Mouse (Mus musculus) lung, embryonic 14.5 days (tissue): ENCODE measurements around the gene Rpl3l. TPM values are rescaled to one million over a fixed set of nuclear protein-coding genes. Genes with fewer than 3 reads are reported as not detected.

ENCODE experiments used
- ATAC-seq: fragments of 200-750 bp; cut with Nextera tagmentation; 2 replicates; pipeline ENCODE4 v1.8.0; 2017; ENCODE audit warnings: mild to moderate bottlenecking, moderate TSS enrichment, moderate library complexity; ENCODE audit not compliant: insufficient read depth
- DNase-seq: peaks from one replicate; pipeline ENCODE4 v3.0.0-alpha.2; 2015
- H3K27ac ChIP-seq: fragments of 300-500 bp; sonication (generic); 2 replicates; pipeline ENCODE4 v1.5.1; 2014; ENCODE audit warnings: low read depth, mild to moderate bottlenecking, moderate library complexity
- H3K27me3 ChIP-seq: fragments of 300-500 bp; sonication (generic); 2 replicates; pipeline ENCODE4 v1.6.1; 2014; ENCODE audit warnings: low read length, control low read depth; ENCODE audit not compliant: insufficient read depth
- H3K36me3 ChIP-seq: fragments of 300-500 bp; sonication (generic); 2 replicates; pipeline ENCODE4 v1.6.1; 2014; ENCODE audit warnings: control low read depth; ENCODE audit not compliant: insufficient read depth
- H3K4me1 ChIP-seq: fragments of 300-500 bp; sonication (generic); 2 replicates; pipeline ENCODE4 v1.6.1; 2014; ENCODE audit warnings: antibody characterized with exemption, control low read depth; ENCODE audit not compliant: insufficient read depth
- H3K4me2 ChIP-seq: fragments of 300-500 bp; sonication (generic); 2 replicates; pipeline ENCODE4 v1.6.1; 2014; ENCODE audit warnings: mild to moderate bottlenecking
- H3K4me3 ChIP-seq: fragments of 300-500 bp; sonication (generic); 2 replicates; pipeline ENCODE4 v1.5.1; 2014; ENCODE audit warnings: low read depth, low read length
- H3K9ac ChIP-seq: fragments of 300-500 bp; sonication (generic); 2 replicates; pipeline ENCODE4 v1.6.1; 2014
- H3K9me3 ChIP-seq: fragments of 300-500 bp; sonication (generic); 2 replicates; pipeline ENCODE4 v1.6.1; 2016; ENCODE audit warnings: low read depth, low read length, control low read depth
- CTCF ChIP-seq: IDR thresholded peaks from 2 replicates; pipeline ENCODE4 v1.5.1; 2016; ENCODE audit warnings: antibody characterized with exemption, low read depth
- WGBS: fragments of 180-500 bp; shearing (Covaris S2); extraction: QIAGEN DNeasy Blood & Tissue Kit; methylation state at CpG from one replicate; pipeline ENCODE4 v1.1.7; 2014; 5-methylcytosine and 5-hydroxymethylcytosine counted together
- polyA plus RNA-seq: library from polyadenylated mRNA; unstranded; fragments of >200 nt; fragmentation: Nextera tagmentation; extraction: Ambion mirVana; gene quantifications from 2 replicates; pipeline ENCODE4 v1.2.1, GENCODE M21; 2014

Gene Rpl3l
- polyA plus RNA-seq, 1 experiment from 2014 or later, result not detected

DNA sequence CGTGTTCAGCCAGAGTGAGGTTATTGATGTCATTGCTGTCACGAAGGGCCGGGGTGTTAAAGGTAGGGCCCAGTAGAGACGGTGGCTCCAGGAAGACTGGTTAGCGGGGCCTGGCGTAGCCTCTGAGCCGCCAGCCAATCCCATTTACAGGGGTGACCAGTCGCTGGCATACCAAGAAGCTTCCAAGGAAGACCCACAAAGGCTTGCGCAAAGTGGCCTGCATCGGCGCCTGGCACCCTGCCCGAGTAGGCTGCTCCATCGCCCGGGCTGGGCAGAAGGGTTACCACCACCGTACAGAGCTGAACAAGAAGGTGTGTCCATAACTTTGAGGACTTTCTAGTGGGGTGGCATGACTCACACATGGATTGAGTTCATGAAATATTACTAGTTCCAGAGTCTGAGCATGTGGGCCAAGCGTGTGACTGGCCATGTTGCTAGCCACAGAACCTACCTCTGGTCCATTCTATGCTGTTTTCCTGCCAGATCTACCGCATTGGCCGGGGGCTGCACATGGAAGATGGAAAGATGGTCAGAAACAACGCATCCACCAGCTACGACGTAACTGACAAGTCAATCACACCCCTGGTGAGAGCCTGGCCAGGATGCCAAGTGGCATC, 5.9 kb downstream of the Rpl3l start:
- Histone ChIP-seq H3K4me1 (peaks cover 11% of the 10 kb centered on the region), H3K27ac (no peak overlapping the region), H3K36me3 (no peaks in the 10 kb centered on the region), H3K9ac (no peak overlapping the region), H3K27me3 (no peaks in the 10 kb centered on the region), H3K4me3 (no peak overlapping the region), H3K9me3 (no peaks in the 10 kb centered on the region), H3K4me2 (no peak overlapping the region)
- 87% methylated on average over 21 of the region's 21 CpGs for WGBS
- DNase-seq (no peak), ATAC-seq (no peak)
- TF ChIP-seq CTCF, result no peak

DNA sequence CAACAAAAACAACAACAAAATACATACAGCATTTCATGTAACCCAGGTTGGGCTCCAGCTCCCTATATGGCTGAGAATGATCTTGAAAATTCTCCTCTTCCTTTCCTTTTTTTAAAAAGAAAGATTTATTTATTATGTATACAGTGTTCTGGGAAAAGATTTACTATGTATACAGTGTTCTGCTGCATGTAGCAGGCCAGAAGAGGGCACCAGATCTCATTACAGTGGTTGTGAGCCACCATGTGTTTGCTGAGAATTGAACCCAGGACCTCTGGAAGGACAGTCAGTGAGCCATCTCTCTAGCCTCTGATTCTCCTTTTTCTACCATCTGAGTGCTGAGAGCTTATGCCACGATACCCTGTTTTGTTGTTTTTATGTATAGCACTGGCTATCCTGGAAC, 6.9 kb downstream of the Rpl3l start:
- no peak for ATAC-seq
- Histone ChIP-seq H3K9me3 (no peaks in the 10 kb centered on the region), H3K4me3 (no peak overlapping the region), H3K4me1 (peaks cover 11% of the 10 kb centered on the region), H3K9ac (no peak overlapping the region), H3K27me3 (no peaks in the 10 kb centered on the region), H3K36me3 (no peaks in the 10 kb centered on the region), H3K27ac (no peak overlapping the region), H3K4me2 (no peak overlapping the region)
- no peak for TF ChIP-seq CTCF
- DNase-seq, result no peak
- WGBS, result 78% methylated on average over 1 of the region's 1 CpGs

DNA sequence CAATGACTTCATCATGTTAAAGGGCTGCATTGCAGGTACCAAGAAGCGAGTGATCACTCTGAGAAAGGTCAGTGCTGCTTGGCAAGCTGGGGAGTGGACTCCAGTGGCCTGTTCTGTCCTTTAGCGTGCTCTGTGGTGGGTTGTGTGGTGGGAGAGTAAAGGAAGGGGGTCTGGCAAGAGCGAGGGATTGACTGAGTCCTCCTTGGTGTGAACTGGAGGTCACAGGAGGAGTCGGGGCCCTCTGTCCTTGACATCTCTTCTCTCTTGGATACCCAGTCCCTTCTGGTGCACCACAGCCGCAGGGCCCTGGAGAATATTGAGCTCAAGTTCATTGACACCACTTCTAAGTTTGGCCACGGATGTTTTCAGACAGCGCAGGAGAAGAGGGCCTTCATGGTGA, 7.8 kb downstream of the Rpl3l start:
- WGBS, result 85% methylated on average over 7 of the region's 7 CpGs
- TF ChIP-seq CTCF, result no peak
- Histone ChIP-seq H3K4me2 (no peak overlapping the region), H3K9ac (no peak overlapping the region), H3K36me3 (no peaks in the 10 kb centered on the region), H3K4me1 (peaks cover 11% of the 10 kb centered on the region), H3K27me3 (no peaks in the 10 kb centered on the region), H3K4me3 (no peak overlapping the region), H3K9me3 (no peaks in the 10 kb centered on the region), H3K27ac (no peak overlapping the region)
- DNase-seq, result no peak
- no peak for ATAC-seq

DNA sequence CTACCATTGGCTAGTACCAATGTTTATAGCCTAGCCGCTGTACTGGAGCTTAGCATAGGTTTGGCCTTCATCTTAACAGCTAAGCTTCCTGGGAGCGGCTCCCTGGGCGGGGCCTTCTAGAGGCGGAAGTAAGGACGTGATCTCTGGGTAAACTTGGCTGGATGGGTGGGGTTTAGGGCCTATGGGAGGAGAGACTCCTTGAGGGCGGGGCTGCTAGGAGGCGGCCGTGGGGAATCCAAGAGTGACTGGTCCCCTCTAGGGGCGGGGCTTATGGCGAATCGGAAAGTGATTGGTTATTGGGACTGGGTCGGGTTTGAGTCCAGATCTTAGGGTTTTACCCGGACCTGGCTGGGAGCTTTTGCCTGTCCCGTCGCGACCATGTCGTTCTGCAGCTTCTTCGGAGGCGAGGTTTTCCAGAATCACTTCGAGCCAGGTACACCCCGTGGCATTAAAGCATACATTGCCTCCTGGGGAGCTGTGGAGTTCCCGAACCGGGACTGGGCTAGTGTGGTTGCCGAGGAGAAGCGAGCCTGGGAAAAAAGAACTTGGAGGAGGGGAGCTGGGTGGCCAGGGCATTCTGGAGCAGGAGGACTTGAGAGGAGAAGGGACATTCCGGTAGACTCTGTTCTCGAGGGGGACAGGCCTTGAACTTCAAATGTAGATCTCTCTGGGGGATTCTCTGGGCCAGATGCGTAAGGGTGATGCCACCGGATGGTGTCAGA, 8.9 kb downstream of the Rpl3l start, which contains the start of gene Msrb1:
Msrb1 (plus strand) TSS at position 313 of the 722 bp plus-strand sequence.
- Histone ChIP-seq H3K27ac (peak within 1 kb of the TSS; percentile 59), H3K9me3 (no peaks in the 10 kb centered on the region), H3K36me3 (no peaks in the 10 kb centered on the region), H3K9ac (peak within 1 kb of the TSS; percentile 76), H3K27me3 (no peaks in the 10 kb centered on the region), H3K4me3 (peak within 1 kb of the TSS; percentile 65), H3K4me1 (peaks cover 11% of the 10 kb centered on the region), H3K4me2 (peak within 1 kb of the TSS; percentile 83)
- TF ChIP-seq CTCF, result no peak
- peak; percentile 99 for DNase-seq
- peak; percentile 97 for ATAC-seq
- 2% methylated on average over 29 of the region's 29 CpGs for WGBS

DNA sequence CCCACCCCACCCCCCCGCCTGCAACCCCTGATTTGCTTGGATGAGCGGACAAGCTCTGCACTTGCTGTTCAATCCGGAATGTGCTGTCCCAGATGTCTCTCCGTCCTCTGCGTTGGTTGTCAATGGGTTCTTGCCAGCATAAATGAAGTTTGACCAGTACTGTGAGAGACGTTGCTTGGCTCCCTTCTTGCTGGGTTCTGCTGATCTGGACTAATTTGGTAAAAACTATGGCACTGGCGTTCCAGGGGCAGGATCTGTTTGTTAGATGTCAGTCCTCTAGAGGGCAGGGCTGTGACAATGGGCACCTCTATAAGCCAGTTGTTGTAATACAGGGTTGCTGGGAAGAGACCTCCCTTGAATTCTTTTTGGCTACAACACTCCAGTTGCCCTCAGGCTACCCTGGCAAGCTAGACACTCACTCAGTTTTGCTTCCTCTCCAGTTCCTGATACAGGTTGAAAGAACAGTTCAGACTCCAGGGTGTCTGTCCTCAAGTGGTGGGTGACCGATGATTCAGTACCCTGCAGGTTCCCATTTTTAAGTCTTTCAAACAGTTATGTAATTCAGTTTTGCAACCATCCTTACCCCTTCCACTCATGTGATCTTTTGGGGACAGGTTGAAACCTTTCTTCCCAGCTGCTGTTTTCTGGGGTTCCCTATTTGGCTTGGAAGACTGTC, 9.7 kb downstream of the Rpl3l start:
- Histone ChIP-seq H3K27ac (no peak overlapping the region), H3K27me3 (no peaks in the 10 kb centered on the region), H3K36me3 (peaks cover 8% of the 10 kb centered on the region; the same call in 1 of the 2 replicates), H3K9ac (peak overlapping the region; percentile 76), H3K4me1 (peaks cover 11% of the 10 kb centered on the region), H3K4me3 (peak overlapping the region; percentile 65), H3K9me3 (no peaks in the 10 kb centered on the region), H3K4me2 (peak overlapping the region; percentile 83)
- TF ChIP-seq CTCF, result peak; percentile 25; the same call in 1 of the 2 replicates
- DNase-seq, result no peak
- WGBS, result 26% methylated on average over 8 of the region's 8 CpGs
- no peak for ATAC-seq

DNA sequence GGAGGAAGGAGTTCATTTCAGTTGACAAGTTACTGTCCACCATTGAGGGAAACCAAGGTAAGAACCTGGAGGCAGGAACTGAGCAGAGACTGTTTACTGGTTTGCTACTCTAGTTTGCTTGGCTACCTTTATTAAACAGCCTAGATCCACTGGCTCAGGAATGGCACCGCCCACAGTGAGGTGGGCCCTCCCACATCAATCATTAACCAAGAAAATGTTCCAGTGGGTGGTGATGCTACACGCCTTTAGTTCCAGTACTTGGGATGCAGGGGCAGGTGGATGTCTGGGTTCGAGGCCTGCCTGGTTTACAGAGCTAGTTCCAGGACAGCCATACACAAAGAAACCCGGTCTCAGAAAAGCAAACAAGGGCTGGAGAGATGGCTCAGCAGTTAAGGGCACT, 10.6 kb downstream of the Rpl3l start:
- no peak overlapping the region for H3K27ac ChIP-seq
- 72% methylated on average over 4 of the region's 4 CpGs for WGBS
- H3K4me2 ChIP-seq, result no peak overlapping the region
- H3K4me1 ChIP-seq, result peaks cover 11% of the 10 kb centered on the region
- H3K27me3 ChIP-seq, result no peaks in the 10 kb centered on the region
- no peak for ATAC-seq
- peaks cover 12% of the 10 kb centered on the region; the same call in 1 of the 2 replicates for H3K36me3 ChIP-seq
- no peak overlapping the region for H3K4me3 ChIP-seq
- no peak overlapping the region for H3K9ac ChIP-seq
- H3K9me3 ChIP-seq, result no peaks in the 10 kb centered on the region
- DNase-seq, result no peak
- TF ChIP-seq CTCF, result no peak

DNA sequence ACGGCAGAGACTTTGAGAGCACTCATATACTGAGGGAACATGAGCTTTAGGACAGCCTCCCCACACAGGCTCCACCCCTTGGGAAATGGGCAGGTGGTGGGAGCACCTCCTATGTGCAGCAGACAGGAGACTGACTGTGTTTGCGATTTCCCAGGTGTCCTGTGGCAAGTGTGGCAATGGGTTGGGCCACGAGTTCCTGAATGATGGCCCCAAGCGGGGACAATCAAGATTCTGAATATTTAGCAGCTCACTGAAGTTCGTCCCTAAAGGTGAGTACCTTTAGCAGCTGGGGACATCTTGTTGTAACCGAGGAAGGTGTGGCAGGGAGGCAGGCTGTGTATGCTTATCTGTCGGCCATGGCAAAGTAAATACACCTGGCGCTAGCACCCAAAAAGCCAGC, 12.3 kb downstream of the Rpl3l start:
- WGBS, result 68% methylated on average over 8 of the region's 8 CpGs

More for the DNA sequence above, 12.3 kb downstream of the Rpl3l start:
- Histone ChIP-seq H3K4me3 (no peak overlapping the region), H3K9ac (no peak overlapping the region), H3K4me2 (no peak overlapping the region), H3K36me3 (peaks cover 12% of the 10 kb centered on the region; the same call in 1 of the 2 replicates), H3K9me3 (no peaks in the 10 kb centered on the region), H3K27ac (no peak overlapping the region), H3K27me3 (no peaks in the 10 kb centered on the region), H3K4me1 (peaks cover 11% of the 10 kb centered on the region)
- no peak for DNase-seq
- TF ChIP-seq CTCF, result no peak
- no peak for ATAC-seq
